Mouse (Mus musculus) heart, adult 2 months (tissue): Measurements from ENCODE around the gene Fbxo36. TPM values are rescaled to one million over a fixed set of nuclear protein-coding genes. Genes with fewer than 3 reads are reported as not detected.

Experiments used
- DNase-seq, 2 experiments: peaks; one replicate each; pipeline ENCODE4 v3.0.0; 2021
- H3K27ac ChIP-seq: fragments of 200-600 bp; 2 replicates; pipeline ENCODE4 v1.8.1; 2022
- H3K27me3 ChIP-seq: fragments of 200-500 bp; 2 replicates; pipeline ENCODE4 v1.6.1; 2012; ENCODE audit warnings: mild to moderate bottlenecking, low read length, inconsistent platforms, mixed read lengths; ENCODE audit not compliant: control insufficient read depth, insufficient read depth
- H3K36me3 ChIP-seq: fragments of 200-500 bp; 2 replicates; pipeline ENCODE4 v1.6.1; 2012; ENCODE audit warnings: low read length, inconsistent platforms; ENCODE audit not compliant: control insufficient read depth, insufficient read depth
- H3K4me1 ChIP-seq: fragments of 200-500 bp; 2 replicates; pipeline ENCODE4 v1.6.1; 2011; ENCODE audit warnings: low read length; ENCODE audit not compliant: control insufficient read depth, insufficient read depth
- H3K4me3 ChIP-seq: fragments of 200-600 bp; 2 replicates; pipeline ENCODE4 v1.8.1; 2022
- H3K79me2 ChIP-seq: fragments of 200-500 bp; replicated peaks from 2 replicates; pipeline ENCODE4 v1.6.1; 2012; ENCODE audit warnings: mild to moderate bottlenecking, inconsistent platforms, low read length, moderate library complexity, mixed read lengths; ENCODE audit not compliant: control insufficient read depth, insufficient read depth
- H3K9ac ChIP-seq: fragments of 200-500 bp; 2 replicates; pipeline ENCODE4 v1.6.1; 2012; ENCODE audit warnings: low read depth, mild to moderate bottlenecking, control low read depth, inconsistent platforms, low read length, mixed read lengths
- CTCF ChIP-seq: fragments of 200-600 bp; IDR thresholded peaks from 2 replicates; pipeline ENCODE4 v1.8.1; 2022; ENCODE audit warnings: antibody characterized with exemption, mild to moderate bottlenecking, moderate library complexity
- EP300 ChIP-seq: fragments of 200-500 bp; IDR thresholded peaks from 2 replicates; pipeline ENCODE4 v1.6.1; 2011; ENCODE audit warnings: low read depth, low read length, control low read depth; ENCODE audit not compliant: insufficient read depth
- POLR2A ChIP-seq: fragments of 200-500 bp; IDR thresholded peaks from 2 replicates; pipeline ENCODE4 v1.6.1; 2011; ENCODE audit warnings: mild to moderate bottlenecking, low read depth, low read length, control low read depth; ENCODE audit not compliant: insufficient read depth
- WGBS: fragments of 180-500 bp; shearing (Covaris S2); methylation state at CpG from one replicate; pipeline ENCODE4 v1.1.7; 2018; 5-methylcytosine and 5-hydroxymethylcytosine counted together
- intact Hi-C: fragments of 180-260 bp; cut with DNase I; formaldehyde crosslinking; loops from one replicate; pipeline ENCODE4 v1.15.1; 2025
- polyA plus RNA-seq: library from polyadenylated mRNA; depleted of rRNA; stranded (reverse); fragments of >200 nt; gene quantifications from 2 replicates; pipeline ENCODE4 v1.2.3, GENCODE M21; 2012
- total RNA-seq, 2 experiments: library from RNA; stranded (reverse); gene quantifications; 2 replicates each; pipeline ENCODE4 v1.2.3; 2021

The Fbxo36 gene
- total and polyA plus RNA-seq, 3 experiments: 1.5 to 2.7 (median 2.5) TPM

- no peak for DNase-seq
- Histone ChIP-seq H3K79me2 (peaks cover 2% of the 10 kb centered on the region), H3K4me1 (no peaks in the 10 kb centered on the region; the same call in 1 of the 2 replicates), H3K27ac (no peak overlapping the region), H3K36me3 (peaks cover 2% of the 10 kb centered on the region; the same call in 1 of the 2 replicates), H3K27me3 (no peaks in the 10 kb centered on the region), H3K4me3 (no peak overlapping the region), H3K9ac (no peak overlapping the region)
- TF ChIP-seq EP300: no peak
- TF ChIP-seq POLR2A: no peak
- no peak for TF ChIP-seq CTCF
- WGBS: 62% methylated on average over 3 of the region's 3 CpGs
- intact Hi-C loops: no loop called here
Observed at GRCm38 (mm10) chr1:84841061-84841460, 1.4 kb downstream of the Fbxo36 start.

- Histone ChIP-seq H3K4me1 (no peaks in the 10 kb centered on the region), H3K4me3 (no peak overlapping the region), H3K27ac (no peak overlapping the region), H3K27me3 (no peaks in the 10 kb centered on the region), H3K9ac (no peak overlapping the region), H3K79me2 (peaks cover 2% of the 10 kb centered on the region), H3K36me3 (no peaks in the 10 kb centered on the region)
- intact Hi-C loops: no loop called here
- WGBS: 94% methylated on average over 2 of the region's 2 CpGs
- DNase-seq: no peak
- TF ChIP-seq CTCF (no peak), POLR2A (no peak), EP300 (no peak)
Observed at GRCm38 (mm10) chr1:84843366-84843765, 3.7 kb downstream of the Fbxo36 start.

- Histone ChIP-seq H3K4me3 (no peak overlapping the region), H3K79me2 (no peaks in the 10 kb centered on the region), H3K9ac (no peak overlapping the region), H3K36me3 (no peaks in the 10 kb centered on the region), H3K27me3 (no peaks in the 10 kb centered on the region), H3K4me1 (peaks cover 3% of the 10 kb centered on the region; the same call in 1 of the 2 replicates), H3K27ac (no peak overlapping the region)
- no peak for DNase-seq
- intact Hi-C loops: no loop called here
- 87% methylated on average over 7 of the region's 7 CpGs for WGBS
- TF ChIP-seq CTCF: no peak
- TF ChIP-seq POLR2A: no peak
- no peak for TF ChIP-seq EP300
Observed at GRCm38 (mm10) chr1:84847698-84848097, 8.1 kb downstream of the Fbxo36 start.

GRCm38 (mm10) chr1:84848335-84848734 is 8.7 kb downstream of the Fbxo36 start:
- Histone ChIP-seq H3K27me3 (no peaks in the 10 kb centered on the region), H3K4me1 (peaks cover 3% of the 10 kb centered on the region; the same call in 1 of the 2 replicates), H3K79me2 (no peaks in the 10 kb centered on the region), H3K4me3 (no peak overlapping the region), H3K9ac (no peak overlapping the region), H3K27ac (no peak overlapping the region), H3K36me3 (no peaks in the 10 kb centered on the region)
- 92% methylated on average over 3 of the region's 3 CpGs for WGBS
- TF ChIP-seq EP300 (no peak), POLR2A (no peak), CTCF (no peak)
- no peak for DNase-seq
- intact Hi-C loops: no loop called here

GRCm38 (mm10) chr1:84848801-84849455 is 9.3 kb downstream of the Fbxo36 start:
- no peaks in the 10 kb centered on the region for H3K79me2 ChIP-seq
- no peak for TF ChIP-seq EP300
- TF ChIP-seq POLR2A: no peak
- no peak for TF ChIP-seq CTCF
- 95% methylated on average over 6 of the region's 6 CpGs for WGBS
- DNase-seq: no peak
- H3K27ac ChIP-seq: no peak overlapping the region
- no peak overlapping the region for H3K4me3 ChIP-seq
- peaks cover 3% of the 10 kb centered on the region; the same call in 1 of the 2 replicates for H3K4me1 ChIP-seq
- no peak overlapping the region for H3K9ac ChIP-seq
- intact Hi-C loops: no loop called here
- no peaks in the 10 kb centered on the region for H3K36me3 ChIP-seq
- no peaks in the 10 kb centered on the region for H3K27me3 ChIP-seq

- no peak overlapping the region for H3K4me3 ChIP-seq
- WGBS: 93% methylated on average over 7 of the region's 7 CpGs
- intact Hi-C loops: no loop called here
- DNase-seq: no peak
- TF ChIP-seq EP300 (no peak), CTCF (no peak), POLR2A (no peak)
- no peaks in the 10 kb centered on the region for H3K27me3 ChIP-seq
- H3K36me3 ChIP-seq: no peaks in the 10 kb centered on the region
- H3K79me2 ChIP-seq: no peaks in the 10 kb centered on the region
- H3K4me1 ChIP-seq: peaks cover 3% of the 10 kb centered on the region; the same call in 1 of the 2 replicates
- no peak overlapping the region for H3K9ac ChIP-seq
- no peak overlapping the region for H3K27ac ChIP-seq
Observed at GRCm38 (mm10) chr1:84849804-84850203, 10.2 kb downstream of the Fbxo36 start.
